Mouse (Mus musculus) right cerebral cortex, postnatal 36 days (tissue): ENCODE results near the gene Slc9a6.

Experiments used
- DNase-seq, 2 experiments: peaks; one replicate each; pipeline ENCODE4 v3.0.0; 2022; ENCODE audit warnings: low spot score in 2 of 2, mixed read lengths in 1 of 2

The Slc9a6 gene

GRCm38 (mm10) chrX:56609623-56610317 lies at the start of gene Slc9a6:
Gene Slc9a6 (plus strand): TSS chrX:56609757.
- DNase-seq, result peak; percentile 22 to 56

- no peak for DNase-seq
Measured at GRCm38 (mm10) chrX:56572465-56572864, 37.1 kb upstream of the Slc9a6 start.

GRCm38 (mm10) chrX:56578200-56578599 lies 31.4 kb upstream of the Slc9a6 start:
- no peak for DNase-seq

GRCm38 (mm10) chrX:56597219-56597886 lies 12.2 kb upstream of the Slc9a6 start:
- DNase-seq, result no peak

- peak; percentile 89 to 92 for DNase-seq
Measured at GRCm38 (mm10) chrX:56597887-56598640, 11.5 kb upstream of the Slc9a6 start, which contains the start of gene Mmgt1. Gene Mmgt1 (minus strand): TSS chrX:56598069.

GRCm38 (mm10) chrX:56606536-56606935 lies 3.0 kb upstream of the Slc9a6 start:
- no peak for DNase-seq

GRCm38 (mm10) chrX:56607032-56607710 lies 2.4 kb upstream of the Slc9a6 start:
- DNase-seq, result no peak

GRCm38 (mm10) chrX:56609285-56609622 lies 303 bp upstream of the Slc9a6 start:
- no peak for DNase-seq

- DNase-seq, result peak in 1 of 2 experiments; percentile 2
Measured at GRCm38 (mm10) chrX:56610318-56610694, 749 bp downstream of the Slc9a6 start.

- no peak for DNase-seq
Measured at GRCm38 (mm10) chrX:56615236-56615635, 5.7 kb downstream of the Slc9a6 start.

GRCm38 (mm10) chrX:56636185-56636584 lies 26.6 kb downstream of the Slc9a6 start:
- no peak for DNase-seq

GRCm38 (mm10) chrX:56640066-56640465 lies 30.5 kb downstream of the Slc9a6 start:
- DNase-seq, result no peak

GRCm38 (mm10) chrX:56649549-56650354 lies 40.2 kb downstream of the Slc9a6 start:
- no peak for DNase-seq

- DNase-seq, result no peak
Measured at GRCm38 (mm10) chrX:56650355-56650652, 40.7 kb downstream of the Slc9a6 start.

- no peak for DNase-seq
Measured at GRCm38 (mm10) chrX:56650885-56651284, 41.3 kb downstream of the Slc9a6 start.

GRCm38 (mm10) chrX:56651738-56652137 lies 42.2 kb downstream of the Slc9a6 start:
- no peak for DNase-seq

- DNase-seq, result no peak
Measured at GRCm38 (mm10) chrX:56655686-56656085, 46.1 kb downstream of the Slc9a6 start.

- DNase-seq, result no peak
Measured at GRCm38 (mm10) chrX:56659286-56659685, 49.7 kb downstream of the Slc9a6 start.

- no peak for DNase-seq
Measured at GRCm38 (mm10) chrX:56661143-56661542, 51.6 kb downstream of the Slc9a6 start.

GRCm38 (mm10) chrX:56662316-56662715 lies 52.8 kb downstream of the Slc9a6 start:
- no peak for DNase-seq

- no peak for DNase-seq
Measured at GRCm38 (mm10) chrX:56663377-56663776, 53.8 kb downstream of the Slc9a6 start.
